Mouse (Mus musculus): ENCODE data around the gene Tcaim.
"Not testable (repeated sequence)": the region's sequence is repeated elsewhere in the genome, so short reads cannot be mapped to it uniquely, and the experiment has no call there.

Tcaim gene

GRCm38 (mm10) chr9:122805053-122805844, at the start of gene Tcaim:
TSS of gene Tcaim (plus strand) at chr9:122805539.
- in situ Hi-C loops (cut with MboI, MseI) = no loop called here

GRCm38 (mm10) chr9:122757614-122758013, 47.7 kb upstream of the Tcaim start:
- in situ Hi-C loops (cut with MboI, MseI) = no loop called here

DNA sequence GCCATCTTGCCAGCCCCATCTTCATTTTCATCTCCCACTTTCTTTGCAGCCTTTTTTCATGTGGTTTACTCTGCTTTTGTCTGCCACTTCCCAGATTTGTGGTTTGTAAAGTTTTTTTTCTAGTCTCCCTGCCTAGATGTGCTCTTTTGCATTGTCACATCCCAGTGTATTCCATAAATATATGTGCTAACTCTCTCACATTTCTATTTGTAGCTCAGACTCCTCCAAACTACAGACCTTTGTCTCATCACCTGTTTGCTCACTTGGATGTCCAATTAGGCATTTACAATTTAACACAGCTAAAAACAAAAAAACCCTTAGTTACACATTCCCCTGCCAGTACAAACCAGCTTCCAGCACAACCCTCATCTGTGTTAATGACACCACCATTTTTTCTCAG, 45.2 kb upstream of the Tcaim start:
- in situ Hi-C loops (cut with MboI, MseI) = no loop called here

DNA sequence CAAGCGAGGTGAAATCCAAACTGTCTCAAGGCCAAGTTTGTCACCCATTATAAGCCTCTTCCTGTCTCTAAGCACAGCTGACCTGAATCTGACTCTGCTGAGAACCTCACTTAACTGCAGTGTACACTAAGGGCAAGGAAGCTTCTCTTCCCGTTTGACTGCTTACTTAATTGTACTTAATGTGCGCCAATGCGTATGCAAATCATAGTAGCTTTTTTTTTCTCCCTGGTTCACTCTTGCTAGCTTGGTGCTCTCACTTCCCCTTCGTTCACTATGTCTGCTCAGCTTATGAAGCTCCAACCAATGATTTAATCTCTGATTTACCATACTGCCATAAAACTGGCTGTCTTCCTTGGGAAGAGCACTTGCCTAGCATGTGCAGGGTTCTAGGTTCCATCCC, 20.1 kb upstream of the Tcaim start:
- in situ Hi-C loops (cut with MboI, MseI) = no loop called here

DNA sequence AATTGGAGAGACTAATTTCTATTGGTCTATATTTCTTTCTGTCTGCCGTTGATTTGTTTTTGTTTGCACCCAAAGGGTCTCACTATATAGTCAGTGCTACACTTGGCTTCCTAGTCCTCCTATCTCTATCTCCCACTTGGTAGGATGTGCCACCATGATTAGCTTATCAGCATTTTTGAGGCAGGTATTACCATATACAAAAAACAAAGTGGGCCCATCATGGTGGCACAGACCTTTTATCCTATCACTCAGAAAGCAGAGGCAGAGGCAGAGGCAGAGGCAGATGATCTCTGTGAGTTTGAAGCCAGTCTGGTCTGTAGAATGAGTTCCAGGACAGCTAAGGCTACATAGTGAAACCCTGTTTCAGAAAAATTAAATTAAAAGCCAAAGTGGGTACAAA, 18.8 kb upstream of the Tcaim start:
- in situ Hi-C loops (cut with MboI, MseI) = no loop called here

DNA sequence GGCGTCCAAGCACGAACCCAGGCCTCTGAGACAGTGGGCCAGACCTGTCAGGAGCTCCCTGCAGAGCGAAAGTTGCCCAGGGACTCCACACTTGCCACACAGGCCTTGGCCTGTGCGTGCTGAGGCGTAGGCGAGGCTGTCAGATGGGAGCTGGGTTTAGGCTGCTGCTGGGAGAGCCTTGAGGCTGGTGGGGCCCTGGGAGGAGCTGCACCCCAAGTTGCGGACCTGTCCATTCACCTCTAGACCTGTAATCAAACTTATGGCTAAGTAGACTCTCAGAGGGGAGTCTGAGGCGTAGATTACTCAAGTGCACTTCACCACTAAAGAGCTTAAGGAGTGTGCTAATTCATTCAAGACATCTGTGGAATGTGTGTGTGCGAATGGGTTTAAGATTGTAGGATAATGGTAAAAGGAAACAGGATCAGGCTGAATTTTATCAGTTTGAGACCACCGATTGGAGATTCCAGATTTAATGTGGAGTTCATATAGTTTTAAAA, 554 bp downstream of the Tcaim start:
- in situ Hi-C loops (cut with MboI, MseI) = no loop called here

DNA sequence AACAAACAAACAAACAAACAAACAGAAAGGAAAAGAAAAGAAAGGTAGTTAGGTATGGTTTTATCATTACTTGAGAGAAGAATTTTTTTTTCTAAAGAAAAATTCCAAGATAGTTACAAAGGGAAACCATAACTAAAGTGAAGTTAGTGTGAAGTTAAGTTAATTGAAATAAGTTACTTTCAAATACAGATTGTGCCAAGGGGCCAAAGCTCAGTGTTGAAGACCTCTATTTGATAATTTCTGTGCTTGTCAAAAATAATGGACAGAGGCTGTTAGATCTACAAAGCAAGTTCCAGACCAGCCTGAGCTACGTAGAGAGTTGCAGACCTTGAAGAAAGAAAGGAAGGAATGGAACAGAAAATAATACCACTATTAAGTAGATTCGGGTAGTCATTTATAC, 1.8 kb downstream of the Tcaim start:
- in situ Hi-C loops (cut with MboI, MseI) = no loop called here

- in situ Hi-C loops (cut with MboI, MseI) = no loop called here
These were observed 4.9 kb downstream of the Tcaim start for GRCm38 (mm10) chr9:122810212-122810611.

GRCm38 (mm10) chr9:122812386-122812785, 7.0 kb downstream of the Tcaim start:
- in situ Hi-C loops (cut with MboI, MseI) = no loop called here

- in situ Hi-C loops (cut with MboI, MseI) = no loop called here
These were observed 9.4 kb downstream of the Tcaim start for GRCm38 (mm10) chr9:122814775-122815174.

GRCm38 (mm10) chr9:122815239-122815851, 10.0 kb downstream of the Tcaim start:
- in situ Hi-C loops (cut with MboI, MseI) = no loop called here

DNA sequence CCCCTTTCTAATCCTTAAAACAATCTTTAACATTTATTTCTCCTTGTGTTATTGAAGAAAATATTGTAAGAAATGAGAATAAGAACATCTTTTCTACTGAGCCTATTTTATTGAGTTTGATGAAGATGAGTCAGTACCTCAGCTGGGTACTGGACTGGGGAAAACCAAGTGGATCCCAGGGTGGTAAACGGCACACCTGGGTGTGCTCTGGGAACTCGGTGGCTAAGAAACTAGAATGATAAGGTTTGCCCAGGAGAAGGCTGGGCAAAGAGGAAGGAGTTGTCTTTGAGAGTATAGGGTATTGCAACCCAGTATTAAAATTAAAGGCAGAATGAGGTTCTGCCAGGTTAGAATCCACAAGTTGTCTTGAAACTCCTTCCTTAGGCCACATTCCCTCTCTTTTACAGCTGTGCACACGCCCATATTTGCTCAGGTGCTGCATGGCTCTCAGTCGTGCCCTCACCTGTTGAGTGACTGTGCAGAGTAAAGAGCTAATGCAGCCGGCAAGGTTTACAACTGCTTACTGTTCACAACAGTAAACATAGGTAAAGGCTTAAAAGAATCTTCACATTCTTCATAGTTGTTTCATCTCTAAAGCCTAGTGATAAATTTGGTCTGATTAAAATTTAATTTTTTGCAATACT, 18.2 kb downstream of the Tcaim start:
- in situ Hi-C loops (cut with MboI, MseI) = no loop called here

GRCm38 (mm10) chr9:122826743-122827142, 21.4 kb downstream of the Tcaim start:
- in situ Hi-C loops (cut with MboI, MseI) = no loop called here

- in situ Hi-C loops (cut with MboI, MseI) = no loop called here
These were observed 24.6 kb downstream of the Tcaim start for GRCm38 (mm10) chr9:122829826-122830380.

DNA sequence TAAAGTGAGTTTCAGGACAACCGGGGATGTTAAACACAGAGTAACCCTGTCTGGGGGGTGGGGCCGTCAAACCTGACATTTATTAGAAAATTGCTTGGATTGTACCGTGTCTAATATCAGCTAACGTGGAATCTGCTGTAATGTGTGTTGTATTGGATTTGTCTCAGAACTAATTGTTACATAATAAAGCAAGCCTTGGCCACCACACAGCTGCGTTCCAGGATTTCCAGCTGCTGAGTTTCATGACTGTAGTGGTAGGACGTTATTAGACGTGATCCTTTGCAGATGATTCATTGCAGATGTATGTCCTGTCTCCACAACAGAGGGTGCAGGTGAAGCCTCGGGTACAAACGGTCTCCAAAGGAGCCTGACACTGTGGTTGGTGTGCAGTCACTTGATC, 30.8 kb downstream of the Tcaim start:
- in situ Hi-C loops (cut with MboI, MseI) = no loop called here

DNA sequence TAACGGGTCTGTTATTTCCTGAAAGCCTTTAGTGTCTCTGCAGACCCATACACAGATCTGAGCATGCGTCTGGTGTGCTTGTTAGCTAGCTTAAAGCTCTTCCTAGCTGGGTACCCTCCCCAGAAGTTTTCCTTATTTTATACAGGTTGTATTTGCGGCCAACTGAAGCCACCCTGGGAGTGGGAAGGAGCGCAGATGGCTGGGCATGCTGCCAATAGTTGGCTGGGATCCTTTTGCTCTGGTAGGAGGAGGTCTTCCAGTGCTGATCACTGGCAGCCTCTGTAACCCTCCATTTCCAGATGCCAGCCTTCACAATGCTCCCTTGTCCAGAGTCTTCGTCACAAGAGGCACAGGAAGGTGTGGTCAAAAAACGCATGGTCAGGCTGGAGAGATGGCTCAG, 31.5 kb downstream of the Tcaim start:
- in situ Hi-C loops (cut with MboI, MseI) = no loop called here

- in situ Hi-C loops (cut with MboI, MseI) = no loop called here
These were observed 31.9 kb downstream of the Tcaim start for GRCm38 (mm10) chr9:122837216-122837615.

DNA sequence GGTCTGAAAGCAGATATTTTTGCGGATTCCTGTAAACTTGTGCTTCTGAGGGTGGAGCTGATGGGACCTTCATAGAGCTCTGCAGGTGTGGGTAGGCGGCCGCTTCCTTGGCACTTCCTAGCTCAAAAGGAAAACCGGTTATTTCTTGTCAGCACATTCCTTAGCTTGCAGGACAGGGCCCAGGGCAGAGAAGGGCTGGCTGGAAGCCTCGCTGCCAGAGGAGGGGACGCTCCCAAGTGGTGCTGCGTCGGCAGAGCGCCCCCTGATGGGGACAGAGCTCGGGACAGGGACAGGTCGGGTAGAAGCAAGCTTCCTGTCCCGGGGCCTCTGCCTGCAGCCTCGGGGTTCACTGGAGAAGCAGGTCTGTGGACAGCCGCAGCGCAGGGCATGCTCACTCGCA, 32.3 kb downstream of the Tcaim start:
- in situ Hi-C loops (cut with MboI, MseI) = no loop called here

GRCm38 (mm10) chr9:122843760-122844159, 38.4 kb downstream of the Tcaim start, which contains the start of gene Gm35549:
TSS of gene Gm35549 (minus strand) at chr9:122844035.
- in situ Hi-C loops (cut with MboI, MseI) = no loop called here

GRCm38 (mm10) chr9:122845621-122846020, 40.3 kb downstream of the Tcaim start:
- in situ Hi-C loops (cut with MboI, MseI) = no loop called here

GRCm38 (mm10) chr9:122846156-122846555, 40.8 kb downstream of the Tcaim start:
- in situ Hi-C loops (cut with MboI, MseI) = no loop called here

DNA sequence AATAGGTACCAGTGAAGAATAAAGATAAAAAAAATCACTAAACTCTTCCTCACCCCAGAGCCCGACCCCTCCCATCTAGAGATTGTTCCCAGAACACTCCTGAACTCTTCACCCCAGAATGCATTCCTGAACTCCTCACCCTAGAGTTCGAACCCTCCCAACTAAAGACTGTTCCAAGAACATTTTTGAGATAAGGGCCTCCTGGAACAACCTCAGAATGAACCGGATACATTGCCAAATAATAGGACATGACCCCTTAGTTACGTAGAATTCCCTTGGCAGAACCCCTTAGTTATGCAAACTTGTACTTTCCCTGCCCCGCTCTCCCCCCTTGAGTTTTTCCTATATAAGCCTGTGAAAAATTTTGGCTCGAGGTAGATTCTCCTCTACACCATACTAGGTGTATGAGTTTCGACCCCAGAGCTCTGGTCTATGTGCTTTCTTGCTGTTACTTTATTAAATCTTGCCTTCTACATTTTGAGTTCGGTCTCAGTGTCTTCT, 42.5 kb downstream of the Tcaim start:
- in situ Hi-C loops (cut with MboI, MseI) = not testable (repeated sequence)
